Mouse (Mus musculus): ENCODE measurements around the gene Grm4.

Gene Grm4

GRCm38 (mm10) chr17:27551393-27551940, 30.3 kb upstream of the Grm4 start:
- DNase-seq, result no peak

GRCm38 (mm10) chr17:27549234-27549633, 28.0 kb upstream of the Grm4 start:
- no peak for DNase-seq

GRCm38 (mm10) chr17:27547253-27547868, 26.2 kb upstream of the Grm4 start:
- no peak for DNase-seq

GRCm38 (mm10) chr17:27546574-27547085, 25.4 kb upstream of the Grm4 start:
- no peak for DNase-seq

GRCm38 (mm10) chr17:27545991-27546390, 24.8 kb upstream of the Grm4 start:
- DNase-seq, result peak; percentile 46

- DNase-seq, result no peak
Observed at GRCm38 (mm10) chr17:27544551-27544950, 23.3 kb upstream of the Grm4 start.

- DNase-seq, result no peak
Observed at GRCm38 (mm10) chr17:27541984-27542383, 20.8 kb upstream of the Grm4 start.

GRCm38 (mm10) chr17:27541261-27541660, 20.1 kb upstream of the Grm4 start:
- DNase-seq, result no peak

GRCm38 (mm10) chr17:27534718-27535117, 13.5 kb upstream of the Grm4 start:
- DNase-seq, result peak; percentile 93

- no peak for DNase-seq
Observed at GRCm38 (mm10) chr17:27533354-27533753, 12.2 kb upstream of the Grm4 start.

- DNase-seq, result no peak
Observed at GRCm38 (mm10) chr17:27532095-27532494, 10.9 kb upstream of the Grm4 start.

- no peak for DNase-seq
Observed at GRCm38 (mm10) chr17:27528767-27529166, 7.6 kb upstream of the Grm4 start.

GRCm38 (mm10) chr17:27528030-27528429, 6.8 kb upstream of the Grm4 start:
- no peak for DNase-seq

- no peak for DNase-seq
Observed at GRCm38 (mm10) chr17:27527188-27527587, 6.0 kb upstream of the Grm4 start.

- no peak for DNase-seq
Observed at GRCm38 (mm10) chr17:27523121-27523520, 1.9 kb upstream of the Grm4 start.

GRCm38 (mm10) chr17:27520557-27520956, 646 bp downstream of the Grm4 start:
- DNase-seq, result peak; percentile 60

GRCm38 (mm10) chr17:27518700-27519595, 2.3 kb downstream of the Grm4 start:
- no peak for DNase-seq

- DNase-seq, result no peak
Observed at GRCm38 (mm10) chr17:27518296-27518695, 2.9 kb downstream of the Grm4 start.

GRCm38 (mm10) chr17:27513916-27514762, 7.1 kb downstream of the Grm4 start:
- peak; percentile 50 for DNase-seq

- peak; percentile 56 for DNase-seq
Observed at GRCm38 (mm10) chr17:27513279-27513915, 7.8 kb downstream of the Grm4 start.

GRCm38 (mm10) chr17:27512619-27513161, 8.5 kb downstream of the Grm4 start:
- no peak for DNase-seq
